Mouse (Mus musculus) thymus, postnatal 25 days (tissue): ENCODE results near the gene Sema5a.

Experiments used
- DNase-seq: peaks from one replicate; pipeline ENCODE4 v3.0.0; 2022

Gene Sema5a

GRCm38 (mm10) chr15:32311287-32311686 lies 66.7 kb downstream of the Sema5a start:
- DNase-seq = no peak

GRCm38 (mm10) chr15:32317074-32317473 lies 72.5 kb downstream of the Sema5a start:
- no peak for DNase-seq

- no peak for DNase-seq
Measured at GRCm38 (mm10) chr15:32320739-32321138, 76.1 kb downstream of the Sema5a start.

- DNase-seq = no peak
Measured at GRCm38 (mm10) chr15:32322455-32323220, 78.0 kb downstream of the Sema5a start.

DNA sequence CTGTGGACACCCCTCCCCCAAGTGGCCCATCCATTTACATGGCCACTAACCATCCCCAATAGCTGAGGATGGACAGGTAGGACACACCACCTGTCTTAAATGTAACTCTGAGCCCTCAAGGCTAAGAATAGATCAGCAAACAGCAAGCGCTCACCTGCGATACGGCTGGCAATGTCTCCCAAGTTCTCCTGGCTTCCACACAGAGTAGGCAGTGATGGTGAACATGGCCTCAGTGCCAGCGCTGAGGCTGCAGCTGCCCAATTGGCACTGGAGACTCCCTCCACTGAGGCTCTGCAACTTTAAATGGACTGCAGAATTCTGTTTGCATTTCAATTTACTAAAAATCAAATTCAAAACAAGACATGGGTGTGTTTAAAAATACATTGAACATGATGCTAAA lies 78.6 kb downstream of the Sema5a start:
- DNase-seq = no peak

DNA sequence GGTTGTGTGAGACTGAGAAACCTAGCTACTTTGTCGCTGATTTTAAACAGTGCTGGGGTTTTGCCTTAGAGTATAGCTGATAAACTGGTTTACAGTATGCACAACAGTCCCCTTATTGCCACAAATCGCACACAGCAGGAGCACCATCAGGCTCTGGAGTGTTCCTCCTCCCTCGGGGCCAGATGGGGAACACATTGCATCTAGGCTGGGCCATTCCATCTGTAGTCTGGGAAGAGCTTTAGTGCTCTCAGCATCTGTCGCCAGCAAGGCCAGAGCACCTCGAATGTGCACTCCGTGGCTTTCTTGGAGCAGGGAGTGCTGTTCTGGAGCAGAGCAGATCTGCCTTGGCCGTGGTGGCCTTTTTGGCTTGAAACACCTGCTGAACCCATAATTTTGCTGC lies 79.5 kb downstream of the Sema5a start:
- DNase-seq = no peak

- DNase-seq = no peak
Measured at GRCm38 (mm10) chr15:32328370-32329004, 83.9 kb downstream of the Sema5a start.

DNA sequence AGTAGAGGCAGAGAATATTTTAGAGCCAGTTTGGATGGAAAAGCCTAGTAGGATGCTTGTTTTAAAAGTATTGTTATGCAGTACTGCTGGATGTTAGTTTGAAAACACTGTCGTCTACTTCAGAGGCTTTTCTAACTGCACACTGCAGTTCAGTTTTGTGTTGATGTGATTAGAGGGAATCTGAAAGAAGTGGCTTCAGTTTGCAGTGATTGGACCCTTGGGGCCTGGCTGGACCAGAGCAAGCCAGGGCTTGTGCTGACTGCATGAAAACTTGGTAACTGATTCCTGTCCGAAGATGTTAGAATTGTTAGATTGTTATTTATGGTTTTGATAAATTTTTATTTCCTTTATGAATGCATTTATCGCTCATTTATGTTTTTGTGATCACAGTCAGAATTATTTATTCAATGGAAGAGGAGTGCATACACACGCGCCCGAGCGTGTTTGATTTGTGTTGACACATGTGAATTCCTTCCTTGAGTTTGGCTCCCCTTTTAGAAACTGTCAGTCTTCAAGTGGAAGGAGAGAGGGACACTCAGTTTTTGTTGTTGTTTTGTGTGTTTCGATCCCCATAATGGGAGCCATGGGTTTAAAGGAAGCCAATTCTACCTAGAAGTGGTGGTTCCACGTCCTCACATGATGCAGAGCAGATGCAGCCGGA lies 85.2 kb downstream of the Sema5a start:
- DNase-seq = no peak

- DNase-seq = no peak
Measured at GRCm38 (mm10) chr15:32330427-32330826, 85.8 kb downstream of the Sema5a start.

GRCm38 (mm10) chr15:32331037-32331436 lies 86.4 kb downstream of the Sema5a start:
- DNase-seq = no peak

DNA sequence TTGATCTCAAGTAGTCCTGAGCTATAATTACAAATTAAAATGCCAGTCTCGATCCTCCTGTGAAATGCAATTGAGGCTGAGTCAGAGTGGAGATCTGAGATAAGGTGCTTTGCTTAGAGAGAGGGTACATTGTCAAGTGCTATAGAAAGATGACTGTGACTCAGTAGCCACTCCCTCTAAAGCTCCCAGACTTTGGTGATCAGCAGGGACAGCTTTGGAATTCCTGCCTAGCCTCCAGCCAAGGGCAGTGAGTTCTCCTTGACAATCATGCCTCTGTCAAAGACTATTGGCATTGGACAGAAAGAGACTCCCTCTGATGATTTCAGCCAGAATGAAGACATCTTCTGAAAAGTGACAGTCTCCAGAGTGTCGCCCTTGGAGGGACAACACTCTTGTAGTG lies 88.8 kb downstream of the Sema5a start:
- DNase-seq = no peak

DNA sequence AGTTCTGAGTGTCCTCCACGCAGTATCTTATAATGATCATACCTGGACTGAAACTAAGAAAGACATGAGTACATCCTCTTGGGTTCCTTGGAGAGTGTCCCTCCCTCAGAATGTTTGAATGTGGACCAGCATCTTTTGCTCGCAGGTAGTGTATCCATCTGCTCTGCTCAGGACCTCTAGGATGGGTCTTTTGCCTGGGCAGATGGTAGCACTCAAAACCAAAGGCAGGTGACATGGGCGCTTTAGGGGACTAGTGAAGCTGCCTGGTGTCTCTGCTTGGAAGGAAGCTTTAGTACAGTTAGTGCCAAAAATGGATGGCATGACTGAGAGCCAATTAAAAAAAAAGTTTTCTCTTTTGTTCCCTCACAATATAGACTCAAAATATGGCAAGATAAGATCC lies 93.2 kb downstream of the Sema5a start:
- no peak for DNase-seq

GRCm38 (mm10) chr15:32338721-32339290 lies 94.2 kb downstream of the Sema5a start:
- no peak for DNase-seq

DNA sequence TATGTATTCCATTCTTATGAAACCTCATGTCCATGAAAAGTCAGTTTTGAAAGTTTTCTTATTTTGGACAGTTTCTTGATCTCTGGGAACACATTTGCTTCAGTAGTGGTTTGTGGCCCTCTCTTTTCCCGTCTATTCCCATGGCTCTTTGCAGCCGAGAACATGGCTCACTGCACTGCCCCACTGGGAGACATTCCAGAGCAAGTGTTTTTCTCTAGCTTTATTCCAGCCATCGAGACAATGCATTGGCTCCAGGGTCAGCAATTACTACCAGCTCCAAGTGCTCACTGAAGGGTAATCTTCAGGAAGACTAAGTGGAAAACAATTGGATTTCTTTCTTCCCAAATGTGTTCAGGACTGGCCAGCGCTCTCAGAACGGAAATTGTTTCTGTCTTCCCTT lies 94.8 kb downstream of the Sema5a start:
- no peak for DNase-seq

- no peak for DNase-seq
Measured at GRCm38 (mm10) chr15:32341423-32341822, 96.8 kb downstream of the Sema5a start.

DNA sequence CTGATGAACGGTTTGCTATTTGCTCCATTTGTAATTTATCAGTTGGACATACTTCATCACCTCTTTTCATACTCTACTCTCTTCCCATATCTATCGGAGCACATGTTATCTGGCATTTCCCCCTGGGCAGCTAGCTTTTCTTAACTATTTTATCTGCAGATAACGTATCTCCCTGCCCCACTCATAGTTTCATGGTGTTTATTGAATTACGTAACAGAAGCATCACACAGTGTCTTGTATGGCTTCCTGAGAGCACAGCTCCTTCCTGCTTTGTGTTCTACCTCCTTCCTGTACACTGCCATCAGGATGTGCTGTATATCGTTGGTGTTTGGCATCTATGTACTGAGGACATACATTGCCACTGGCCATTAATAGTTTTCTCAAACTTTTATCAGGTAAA lies 98.9 kb downstream of the Sema5a start:
- no peak for DNase-seq

DNA sequence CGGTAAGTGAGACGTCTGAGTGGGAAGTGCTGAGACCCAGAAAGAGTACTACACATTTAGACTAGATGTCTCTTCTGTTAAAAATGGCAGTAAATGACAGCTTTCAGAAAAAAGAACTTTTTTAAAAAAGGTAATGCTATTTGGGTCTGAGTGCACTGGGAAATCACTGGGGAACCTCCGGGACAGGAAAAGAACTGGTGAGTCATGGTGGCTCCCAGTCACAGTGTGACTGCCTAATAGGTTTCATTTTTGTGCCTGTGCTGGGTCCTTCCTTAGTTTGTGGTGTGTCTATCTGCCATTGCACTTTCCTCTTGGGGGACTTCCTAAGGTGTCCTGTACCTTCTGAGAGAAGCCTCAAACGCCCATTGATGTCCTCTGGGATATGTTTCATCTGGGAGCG lies 102.7 kb downstream of the Sema5a start:
- DNase-seq = no peak

GRCm38 (mm10) chr15:32349276-32349675 lies 104.7 kb downstream of the Sema5a start:
- DNase-seq = no peak

GRCm38 (mm10) chr15:32352995-32353394 lies 108.4 kb downstream of the Sema5a start:
- no peak for DNase-seq

DNA sequence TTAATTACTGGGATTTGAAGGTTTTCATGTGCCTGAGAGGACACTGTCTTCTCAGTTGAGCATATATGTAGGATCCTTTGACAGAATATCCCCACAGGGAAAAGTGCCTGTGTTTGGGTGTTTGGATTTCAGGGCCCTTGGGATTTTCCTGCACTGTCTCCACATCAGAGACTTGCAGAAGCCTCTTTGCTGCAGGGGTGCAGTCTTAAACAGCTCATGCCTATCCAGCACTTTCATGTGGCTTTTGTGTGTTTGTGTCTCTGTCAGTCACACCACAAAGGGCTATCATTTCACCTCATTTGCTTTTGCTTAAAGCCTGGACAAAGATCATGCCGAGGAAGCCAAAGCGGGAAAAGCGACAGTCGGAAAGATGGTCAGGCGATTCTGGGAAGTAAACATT lies 108.9 kb downstream of the Sema5a start:
- no peak for DNase-seq

GRCm38 (mm10) chr15:32356805-32357204 lies 112.2 kb downstream of the Sema5a start:
- no peak for DNase-seq

GRCm38 (mm10) chr15:32367841-32368240 lies 123.2 kb downstream of the Sema5a start:
- DNase-seq = no peak

DNA sequence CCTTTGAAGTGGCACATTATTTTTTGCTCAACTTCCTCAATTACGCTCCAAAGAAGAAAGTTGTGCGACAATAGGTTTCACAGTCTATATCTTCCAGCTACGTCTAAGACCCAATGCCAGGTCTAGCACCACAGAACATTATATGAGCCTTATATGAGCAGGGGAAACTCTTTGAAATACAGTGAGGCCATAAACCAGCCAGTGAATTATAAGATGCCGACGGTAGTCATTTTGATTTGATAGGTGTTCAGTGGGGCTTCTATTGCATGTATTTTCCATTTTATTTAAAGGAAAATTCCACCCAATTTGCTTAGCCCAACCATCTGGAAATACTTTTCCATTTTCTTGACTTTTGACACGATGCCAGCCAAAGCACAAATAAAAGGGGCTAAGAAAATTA lies 126.3 kb downstream of the Sema5a start:
- DNase-seq = no peak

GRCm38 (mm10) chr15:32371385-32371784 lies 126.8 kb downstream of the Sema5a start:
- no peak for DNase-seq
